Mouse (Mus musculus) thymus, adult 18-20 months (tissue): ENCODE data around the gene Zfp367.
A peak's percentile ranks its signal among the peaks of the same experiment; 100 is the strongest.

Source experiments
- DNase-seq, 2 experiments: peaks; one replicate each; pipeline ENCODE4 v3.0.0; 2022; ENCODE audit warnings: mixed read lengths in 2 of 2

Zfp367 gene

GRCm38 (mm10) chr13:64153083-64153682, at the start of gene Zfp367:
TSS of gene Zfp367 (minus strand) at chr13:64153202.
- peak; percentile 99 to 100 for DNase-seq

GRCm38 (mm10) chr13:64200911-64201310, 47.9 kb upstream of the Zfp367 start:
- no peak for DNase-seq

- DNase-seq = no peak
Observed at GRCm38 (mm10) chr13:64198310-64198709, 45.3 kb upstream of the Zfp367 start.

GRCm38 (mm10) chr13:64197899-64198298, 44.9 kb upstream of the Zfp367 start:
- DNase-seq = no peak

GRCm38 (mm10) chr13:64187065-64187464, 34.1 kb upstream of the Zfp367 start:
- DNase-seq = no peak

GRCm38 (mm10) chr13:64186516-64186915, 33.5 kb upstream of the Zfp367 start:
- no peak for DNase-seq

- no peak for DNase-seq
Observed at GRCm38 (mm10) chr13:64185586-64185985, 32.6 kb upstream of the Zfp367 start.

GRCm38 (mm10) chr13:64185176-64185575, 32.2 kb upstream of the Zfp367 start:
- DNase-seq = no peak

GRCm38 (mm10) chr13:64184361-64184760, 31.4 kb upstream of the Zfp367 start:
- DNase-seq = no peak

- no peak for DNase-seq
Observed at GRCm38 (mm10) chr13:64183583-64183982, 30.6 kb upstream of the Zfp367 start.

- DNase-seq = no peak
Observed at GRCm38 (mm10) chr13:64182091-64182490, 29.1 kb upstream of the Zfp367 start.

GRCm38 (mm10) chr13:64180888-64181287, 27.9 kb upstream of the Zfp367 start:
- peak in 1 of 2 experiments; percentile 20 for DNase-seq

- DNase-seq = no peak
Observed at GRCm38 (mm10) chr13:64180300-64180699, 27.3 kb upstream of the Zfp367 start.

GRCm38 (mm10) chr13:64178746-64179652, 26.0 kb upstream of the Zfp367 start:
- no peak for DNase-seq

GRCm38 (mm10) chr13:64178000-64178399, 25.0 kb upstream of the Zfp367 start:
- no peak for DNase-seq

- DNase-seq = no peak
Observed at GRCm38 (mm10) chr13:64169746-64170145, 16.7 kb upstream of the Zfp367 start.

- DNase-seq = no peak
Observed at GRCm38 (mm10) chr13:64163147-64163715, 10.2 kb upstream of the Zfp367 start.

- peak; percentile 9 to 20 for DNase-seq
Observed at GRCm38 (mm10) chr13:64162626-64163025, 9.6 kb upstream of the Zfp367 start.

- DNase-seq = peak in 1 of 2 experiments; percentile 45
Observed at GRCm38 (mm10) chr13:64161916-64162611, 9.1 kb upstream of the Zfp367 start.

- DNase-seq = peak; percentile 97 to 98
Observed at GRCm38 (mm10) chr13:64161548-64161915, 8.5 kb upstream of the Zfp367 start, which contains the start of gene Habp4. TSS of gene Habp4 (plus strand) at chr13:64161824.

GRCm38 (mm10) chr13:64156966-64157365, 4.0 kb upstream of the Zfp367 start:
- no peak for DNase-seq

- DNase-seq = no peak
Observed at GRCm38 (mm10) chr13:64155171-64155571, 2.2 kb upstream of the Zfp367 start.

GRCm38 (mm10) chr13:64154651-64155050, 1.6 kb upstream of the Zfp367 start:
- DNase-seq = no peak
